Mouse (Mus musculus): Measurements from ENCODE around the gene Ap3b1.

- TF ChIP-seq CTCF (IDR thresholded peaks at IDR 0.05; ENCODE audit: low read depth, low read length): no peak
- no peak for TF ChIP-seq POLR2A (IDR thresholded peaks at IDR 0.05; ENCODE audit: insufficient read depth, low read length)
Observed at GRCm38 (mm10) chr13:94328063-94328462, 30.7 kb upstream of the Ap3b1 start.
